Mouse (Mus musculus) left cerebral cortex, adult 8-10 months (tissue): Measurements from ENCODE around the gene Tmem30c. TPM values are rescaled to one million over a fixed set of nuclear protein-coding genes. Genes with fewer than 3 reads are reported as not detected.

Source experiments
- DNase-seq, 2 experiments: peaks; one replicate each; pipeline ENCODE4 v3.0.0; 2022; ENCODE audit warnings: low spot score in 2 of 2
- total RNA-seq, 4 experiments: library from RNA; stranded (reverse); gene quantifications; 2 replicates each; pipeline ENCODE4 v1.2.4; 2022

Gene Tmem30c
- total RNA-seq, 4 experiments from 2014 or later: 0.23 to 0.39 (median 0.28) TPM

- no peak for DNase-seq
Measured at GRCm38 (mm10) chr16:57295216-57295934, 2.7 kb upstream of the Tmem30c start.

GRCm38 (mm10) chr16:57292296-57292695, 369 bp downstream of the Tmem30c start:
- DNase-seq: no peak

GRCm38 (mm10) chr16:57291696-57292095, 969 bp downstream of the Tmem30c start:
- no peak for DNase-seq

GRCm38 (mm10) chr16:57281417-57281816, 11.2 kb downstream of the Tmem30c start:
- DNase-seq: no peak

DNA sequence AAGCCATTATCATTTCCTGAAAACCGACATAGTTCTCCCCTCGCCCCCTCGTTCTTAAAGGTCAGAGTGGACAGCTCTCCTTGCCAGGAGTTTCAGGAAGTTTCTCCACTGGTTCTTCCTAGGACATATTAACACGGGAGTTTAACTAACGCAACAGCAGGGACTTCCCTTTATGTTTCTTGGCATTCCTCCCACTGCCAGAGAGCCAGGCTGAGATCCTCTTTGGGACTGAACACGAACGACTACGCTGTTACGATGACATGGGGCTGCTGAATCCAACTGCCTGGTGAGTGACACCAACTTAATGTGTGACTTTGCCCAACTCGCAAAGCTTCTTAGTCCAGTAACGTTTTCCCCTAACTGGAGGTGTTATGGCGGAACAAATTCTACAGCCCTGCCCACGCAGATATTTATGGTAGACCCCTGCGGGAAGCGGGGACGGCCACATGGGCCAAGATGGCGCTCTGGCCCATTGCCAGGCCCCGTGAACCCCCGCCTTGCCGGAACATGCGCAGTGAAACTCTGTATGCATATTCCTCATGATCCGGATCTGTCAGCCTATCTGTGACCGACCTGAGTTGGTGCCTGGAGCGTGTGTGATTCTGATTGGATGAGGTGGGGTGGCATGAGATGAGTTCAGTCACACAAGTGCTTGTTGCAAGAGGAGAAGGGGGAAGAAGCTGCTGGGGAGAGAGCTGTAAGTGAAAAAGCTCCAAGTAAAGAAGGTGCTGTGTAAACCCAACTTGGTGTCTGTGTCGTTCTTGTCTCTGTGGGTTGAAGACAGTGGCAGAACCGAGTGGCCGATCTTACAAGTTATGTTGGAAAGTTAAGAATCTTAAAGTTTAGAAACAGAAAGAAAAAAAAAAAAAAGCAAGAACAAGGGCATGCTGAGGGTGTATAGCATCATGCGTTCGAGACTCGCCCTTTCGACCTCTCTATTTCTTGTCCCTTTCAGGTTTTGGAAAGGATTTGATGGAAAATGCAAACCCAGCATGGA, 12.1 kb downstream of the Tmem30c start:
- no peak for DNase-seq

DNA sequence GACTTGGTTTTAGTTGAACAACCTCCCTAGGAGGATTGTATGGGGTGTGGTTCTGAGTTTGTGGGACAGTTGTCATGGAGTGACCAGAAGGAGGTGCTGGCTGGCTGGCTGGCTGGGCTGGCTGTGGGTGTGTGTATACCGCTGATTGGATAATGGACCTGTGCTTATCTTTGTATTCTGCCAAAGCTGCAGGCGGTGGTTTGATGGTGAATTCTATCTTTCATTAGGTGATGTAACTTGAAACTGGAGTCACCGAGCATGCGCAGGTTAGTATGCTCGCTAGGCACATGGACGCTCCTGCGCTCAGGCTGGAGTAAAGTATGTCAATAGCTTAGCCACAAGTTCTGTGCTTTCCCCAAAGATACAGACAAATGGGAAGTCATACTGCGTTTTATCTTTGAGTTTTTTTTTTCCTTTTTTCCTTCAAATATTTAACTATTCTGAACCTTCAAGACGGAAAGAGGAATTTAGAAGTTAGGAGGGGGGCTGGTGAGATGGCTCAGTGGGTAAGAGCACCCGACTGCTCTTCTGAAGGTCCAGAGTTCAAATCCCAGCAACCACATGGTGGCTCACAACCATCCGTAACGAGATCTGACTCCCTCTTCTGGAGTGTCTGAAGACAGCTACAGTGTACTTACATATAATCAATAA, 13.6 kb downstream of the Tmem30c start:
- no peak for DNase-seq

- DNase-seq: no peak
Measured at GRCm38 (mm10) chr16:57269751-57270150, 22.9 kb downstream of the Tmem30c start.

DNA sequence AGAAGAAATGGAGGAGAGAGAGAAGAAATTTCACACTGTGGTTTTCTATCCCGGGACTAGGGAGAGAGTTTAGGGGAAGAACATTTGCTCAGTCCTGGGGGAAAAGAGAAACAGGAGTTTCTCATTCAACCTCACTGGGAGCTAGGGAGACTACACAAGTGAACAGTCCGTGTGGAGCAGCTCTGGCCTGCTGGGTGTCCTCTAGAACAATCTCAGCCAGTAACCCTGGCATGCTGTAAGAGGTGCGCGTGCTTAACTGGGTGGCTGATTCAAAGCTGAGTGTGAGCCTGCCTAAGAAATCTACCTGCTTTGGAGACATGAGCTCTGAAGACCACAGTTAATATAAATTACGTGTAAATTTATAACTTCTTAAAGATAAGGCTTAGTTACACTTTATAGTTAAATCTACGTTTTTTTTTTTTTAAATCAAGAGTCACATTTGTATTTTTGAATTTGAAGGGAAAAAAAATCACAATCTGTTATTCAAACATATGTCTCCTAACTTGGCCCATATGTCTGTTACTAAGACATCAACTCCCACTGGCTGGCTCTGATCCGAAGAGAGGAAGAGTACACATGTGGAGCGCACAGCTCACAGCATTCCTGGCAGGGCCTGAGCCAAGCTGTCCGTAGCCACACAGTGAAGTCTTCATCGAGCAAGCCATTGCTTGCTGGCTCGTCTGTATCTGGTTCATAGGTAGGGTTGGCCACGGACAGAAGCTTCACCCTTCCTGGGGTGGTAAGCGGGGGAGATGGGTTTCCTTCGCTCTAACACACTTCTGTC, 24.4 kb downstream of the Tmem30c start:
- peak; percentile 11 to 73 for DNase-seq

- no peak for DNase-seq
Measured at GRCm38 (mm10) chr16:57267068-57267467, 25.6 kb downstream of the Tmem30c start.

DNA sequence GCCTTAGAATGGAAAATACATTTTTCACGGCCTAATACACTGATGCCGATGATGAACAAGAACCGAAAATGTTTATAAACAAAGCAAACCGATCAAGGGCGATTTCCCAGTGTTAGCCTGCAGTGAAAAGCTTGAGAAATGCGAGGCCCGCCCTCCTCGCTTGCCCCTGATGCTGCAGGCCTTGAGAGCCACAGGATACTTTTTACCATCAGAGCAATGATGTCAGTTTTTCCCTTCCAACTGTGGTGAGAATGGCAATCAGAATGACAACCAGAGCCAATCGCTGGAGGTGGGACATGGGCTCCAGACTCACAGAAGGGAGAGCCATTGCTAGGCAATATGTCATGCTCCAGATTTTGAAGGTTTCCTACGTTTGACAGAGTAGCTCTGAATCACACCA, 32.5 kb downstream of the Tmem30c start:
- DNase-seq: no peak

- no peak for DNase-seq
Measured at GRCm38 (mm10) chr16:57259356-57260083, 33.1 kb downstream of the Tmem30c start.

DNA sequence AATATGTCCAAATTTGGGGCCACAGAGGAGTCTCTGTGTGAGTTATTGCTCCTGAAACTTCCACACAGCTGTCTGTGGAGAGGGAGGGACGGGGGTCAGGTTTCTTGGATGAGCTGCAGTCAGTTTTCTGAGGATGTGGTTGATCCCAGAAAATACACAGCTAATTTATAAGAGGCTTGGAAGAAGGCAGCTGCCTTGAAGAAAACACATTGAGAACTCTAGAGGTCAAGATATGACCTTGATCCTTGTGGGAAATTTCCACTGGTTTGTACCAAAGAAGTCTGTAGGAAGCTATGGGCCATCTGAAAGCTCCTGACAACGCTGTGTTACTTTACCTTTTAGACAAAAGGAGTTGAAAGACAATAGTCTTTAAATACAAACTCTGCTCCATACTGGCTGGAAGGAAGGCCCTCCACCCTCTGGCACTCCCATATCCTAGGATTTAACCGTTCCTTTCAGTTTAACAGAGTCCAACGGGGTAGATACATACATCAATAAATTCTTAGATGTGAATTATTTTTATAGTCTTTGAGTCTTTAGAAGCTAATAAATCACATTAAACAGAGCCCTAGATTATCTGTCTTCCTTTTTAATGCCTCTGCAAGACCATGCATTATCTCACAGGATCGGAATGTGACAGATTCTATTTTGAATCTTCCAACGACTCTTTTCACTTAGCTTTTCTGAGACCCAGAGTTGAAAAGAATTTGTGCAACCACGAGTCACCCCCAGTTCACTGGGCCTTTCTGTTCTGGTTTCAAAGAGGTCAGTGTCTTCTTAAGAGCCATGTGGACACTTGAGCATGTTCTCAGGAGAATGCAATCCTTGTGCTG, 40.9 kb downstream of the Tmem30c start:
- no peak for DNase-seq

GRCm38 (mm10) chr16:57250991-57251390, 41.7 kb downstream of the Tmem30c start:
- no peak for DNase-seq

- no peak for DNase-seq
Measured at GRCm38 (mm10) chr16:57247464-57247863, 45.2 kb downstream of the Tmem30c start.

DNA sequence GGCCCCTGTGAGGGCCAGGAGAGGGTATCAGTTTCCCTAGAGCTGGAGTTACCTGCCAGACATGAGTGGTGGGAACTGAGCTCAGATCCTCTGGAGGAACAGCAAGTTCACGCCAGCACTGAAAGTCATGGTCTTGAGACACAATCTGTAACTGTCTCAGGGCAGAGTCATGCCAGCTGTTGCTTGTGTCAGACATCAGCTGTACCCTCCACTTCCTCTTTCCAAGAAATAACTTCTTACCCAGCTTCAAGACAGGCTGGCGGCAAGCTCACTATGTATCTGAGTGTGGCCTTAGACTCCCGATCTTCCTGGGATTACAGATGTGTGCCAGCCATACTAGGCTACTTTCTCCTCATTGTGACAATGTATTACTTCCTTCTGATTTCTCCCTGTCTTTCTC, 46.1 kb downstream of the Tmem30c start:
- no peak for DNase-seq

DNA sequence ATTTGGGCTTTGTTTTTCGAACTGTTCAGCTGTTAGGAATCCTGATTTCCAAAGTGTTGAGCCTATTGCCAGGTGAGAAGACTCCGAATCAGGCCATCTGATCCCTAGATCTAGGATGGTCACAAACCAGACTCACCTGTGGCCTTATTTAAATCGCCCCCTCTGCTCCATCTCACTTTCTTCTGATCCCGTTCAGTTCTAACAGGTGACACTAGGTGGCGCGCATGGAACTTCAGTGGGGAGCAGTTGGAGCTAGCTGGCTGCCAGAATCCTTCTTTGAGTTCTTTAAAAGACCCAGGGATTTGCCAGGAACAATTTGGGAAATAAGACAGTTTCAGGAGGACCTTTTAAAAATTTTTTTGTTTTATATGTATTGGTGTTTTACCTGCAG, 48.8 kb downstream of the Tmem30c start:
- peak in 1 of 2 experiments; percentile 64 for DNase-seq

- DNase-seq: peak in 1 of 2 experiments; percentile 5
Measured at GRCm38 (mm10) chr16:57243205-57243857, 49.3 kb downstream of the Tmem30c start.

GRCm38 (mm10) chr16:57242857-57243204, 49.8 kb downstream of the Tmem30c start:
- no peak for DNase-seq
